Mouse (Mus musculus) ES-E14 (cell line): ENCODE data around the gene Agap2.

ENCODE experiments used
- CHD2 ChIP-seq: IDR thresholded peaks from 2 replicates; pipeline ENCODE4 v1.6.1; 2014; ENCODE audit warnings: mild to moderate bottlenecking, low read depth, low read length, inconsistent platforms
- MAFK ChIP-seq: IDR thresholded peaks from 2 replicates; pipeline ENCODE4 v1.6.1; 2014; ENCODE audit warnings: mild to moderate bottlenecking, low read depth, low read length, inconsistent platforms; ENCODE audit not compliant: insufficient read depth
- ZC3H11A ChIP-seq: IDR thresholded peaks from 2 replicates; pipeline ENCODE4 v1.6.1; 2012; ENCODE audit warnings: low read depth, mild to moderate bottlenecking, inconsistent platforms, low read length, borderline replicate concordance

- no peak for TF ChIP-seq MAFK
- no peak for TF ChIP-seq ZC3H11A
- TF ChIP-seq CHD2: no peak
Observed at GRCm38 (mm10) chr10:127092742-127093141, 17.7 kb downstream of the Agap2 start.
